Mouse (Mus musculus) B cell, adult 67 days (primary cell): ENCODE data around the gene Cenpc1. TPM values are rescaled to one million over a fixed set of nuclear protein-coding genes. Genes with fewer than 3 reads are reported as not detected.

Source experiments
- total RNA-seq, 2 experiments: library from RNA; stranded (reverse); gene quantifications; 4 replicates each; pipeline ENCODE4 v1.2.4; 2023

Gene Cenpc1
- 10 to 100 TPM; 24.0 to 26.5 TPM for total RNA-seq

DNA sequence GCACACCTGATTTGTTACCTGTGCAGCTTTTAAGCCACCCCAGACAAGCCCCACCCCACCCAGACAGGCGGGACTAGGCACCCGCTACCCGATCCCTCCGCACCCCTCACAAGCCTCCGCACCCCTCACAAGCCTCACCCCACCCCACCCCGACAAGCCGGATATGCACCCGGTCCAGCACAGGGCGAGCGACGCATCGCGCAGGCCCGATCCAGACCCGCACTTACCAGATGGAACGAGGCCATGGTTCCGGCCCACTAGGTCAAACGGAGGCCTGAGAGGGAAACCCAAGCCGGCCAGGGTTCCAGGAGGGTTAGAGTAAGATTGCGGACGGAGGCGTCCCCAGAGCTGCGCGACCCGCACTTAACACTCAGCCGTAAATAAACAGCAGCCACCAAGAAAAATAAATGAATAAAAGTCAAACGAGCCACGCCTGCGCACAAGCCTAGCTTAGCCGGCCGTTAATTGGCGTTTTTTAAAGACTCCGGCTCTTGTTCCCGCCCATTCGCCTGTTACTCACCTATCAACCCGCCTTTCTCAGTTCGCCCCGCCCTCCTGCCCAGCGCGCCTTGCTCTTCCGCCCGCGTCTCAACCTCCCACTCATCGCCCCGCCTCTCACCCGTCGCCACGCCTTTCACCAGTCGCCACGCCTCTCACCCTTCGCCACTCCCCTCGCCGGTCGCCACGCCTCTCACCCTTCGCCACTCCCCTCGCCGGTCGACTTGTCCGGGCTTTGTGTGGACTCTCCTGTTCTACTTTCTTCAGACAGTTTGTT, at the start of gene Cenpc1:
TSS of gene Cenpc1 (minus strand) at position 483 of the 775 bp plus-strand sequence.

DNA sequence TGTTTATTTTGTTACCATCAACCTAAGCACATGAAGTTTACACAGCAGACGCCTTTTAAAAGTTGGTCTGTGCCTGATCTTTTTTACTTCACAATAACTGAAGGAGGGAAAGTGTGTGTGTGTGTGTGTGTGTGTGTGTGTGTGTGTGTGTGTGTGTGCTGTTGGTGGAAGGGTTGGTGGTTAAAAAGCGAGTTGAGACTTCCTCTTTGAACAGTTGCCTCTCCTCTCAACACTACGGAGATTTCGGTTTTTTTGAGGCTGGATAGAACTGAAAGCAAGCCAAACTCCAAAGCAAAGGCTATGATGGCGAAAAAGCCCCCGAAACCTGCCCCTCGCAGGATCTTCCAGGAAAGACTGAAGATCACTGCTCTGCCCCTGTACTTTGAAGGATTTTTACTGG, 6.2 kb upstream of the Cenpc1 start, which contains the start of gene Stap1:
TSS of gene Stap1 (plus strand) at position 209 of the 400 bp plus-strand sequence.

Other genes with a start within 250 kb of the Cenpc1 start
- 100 to 1,000 TPM; 283 to 334 TPM for gene Stap1, start 6.2 kb upstream of the Cenpc1 start, total RNA-seq
- gene Uba6, start 107.2 kb upstream of the Cenpc1 start, total RNA-seq = 10 to 100 TPM; 21.4 to 22.9 TPM
- not detected for gene Gnrhr, start 132.3 kb upstream of the Cenpc1 start, total RNA-seq
- gene Tmprss11c, start 223.7 kb upstream of the Cenpc1 start, total RNA-seq = not detected